Mouse (Mus musculus) G1E-ER4 (cell line): ENCODE data around the gene Opcml. TPM values are rescaled to one million over a fixed set of nuclear protein-coding genes. Genes with fewer than 3 reads are reported as not detected.

Experiments used
- GATA1 ChIP-seq: IDR thresholded peaks from one replicate; pipeline ENCODE4 v1.8.0; 2012; ENCODE audit warnings: low read length, inconsistent platforms
- polyA plus RNA-seq: library from polyadenylated mRNA; stranded (reverse); fragments of >175 nt; gene quantifications from 2 replicates; pipeline ENCODE4 v1.2.3, GENCODE M21; 2012

Gene Opcml
- polyA plus RNA-seq, 1 experiment, result not detected

- no peak for TF ChIP-seq GATA1
These were observed 869.4 kb downstream of the Opcml start for GRCm38 (mm10) chr9:28659996-28660395.

- TF ChIP-seq GATA1, result no peak
These were observed 872.3 kb downstream of the Opcml start for GRCm38 (mm10) chr9:28662882-28663281.

DNA sequence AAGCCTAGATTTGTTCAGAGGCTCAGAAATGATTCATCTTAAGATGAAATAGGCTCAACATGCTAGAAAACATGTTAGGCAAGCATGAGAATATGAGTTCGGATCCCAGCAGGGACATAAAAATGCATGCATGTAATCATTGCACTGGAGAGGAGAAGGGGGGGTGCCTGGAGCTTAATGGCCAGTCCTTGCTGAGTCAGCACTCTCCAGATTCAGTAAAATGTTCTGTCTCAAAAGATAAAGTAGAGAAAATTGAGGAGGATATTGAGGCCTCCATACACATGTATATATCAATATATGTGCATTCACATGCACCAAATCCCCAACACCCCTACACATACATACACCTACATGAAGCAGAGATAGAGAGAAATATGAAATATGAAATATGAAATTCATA lies 889.7 kb downstream of the Opcml start:
- no peak for TF ChIP-seq GATA1

DNA sequence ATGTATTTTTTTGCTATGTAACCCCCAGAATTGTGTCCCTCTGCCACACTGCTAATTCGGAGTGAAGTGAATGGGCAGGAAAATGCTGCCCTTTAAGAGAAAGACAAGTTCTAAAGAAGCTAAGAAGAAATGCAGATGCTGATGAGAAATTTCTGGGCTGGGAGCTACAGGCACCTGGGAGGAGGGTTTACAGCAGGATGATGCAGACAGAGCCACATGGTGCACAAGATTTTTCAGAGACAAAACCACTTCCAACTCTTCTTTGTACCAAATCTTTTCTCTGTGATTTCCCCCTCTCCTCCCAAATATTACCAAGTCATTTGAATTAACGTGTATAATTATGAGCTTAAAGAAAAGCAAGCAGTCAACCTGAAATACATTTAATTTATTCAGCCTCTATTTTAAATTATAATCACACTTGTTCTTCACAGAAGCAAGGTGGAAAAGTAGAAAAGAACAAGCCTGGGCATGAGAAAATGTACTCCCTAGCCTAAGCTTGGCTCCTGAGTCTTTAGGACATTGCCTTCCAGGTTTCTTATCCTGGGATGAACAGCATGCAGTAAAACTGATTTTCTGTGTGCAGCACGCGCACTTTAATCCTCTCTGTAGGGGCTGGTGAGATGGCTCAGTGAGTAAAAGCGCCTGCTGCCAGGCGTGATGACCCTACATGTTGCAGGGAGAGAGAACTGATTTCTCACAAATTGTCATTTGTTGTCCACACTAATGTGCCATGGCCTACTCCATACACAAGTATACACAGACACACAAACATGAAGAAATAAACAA lies 890.9 kb downstream of the Opcml start:
- no peak for TF ChIP-seq GATA1

GRCm38 (mm10) chr9:28683951-28684470 lies 893.4 kb downstream of the Opcml start:
- no peak for TF ChIP-seq GATA1

- no peak for TF ChIP-seq GATA1
These were observed 896.5 kb downstream of the Opcml start for GRCm38 (mm10) chr9:28686942-28687611.

DNA sequence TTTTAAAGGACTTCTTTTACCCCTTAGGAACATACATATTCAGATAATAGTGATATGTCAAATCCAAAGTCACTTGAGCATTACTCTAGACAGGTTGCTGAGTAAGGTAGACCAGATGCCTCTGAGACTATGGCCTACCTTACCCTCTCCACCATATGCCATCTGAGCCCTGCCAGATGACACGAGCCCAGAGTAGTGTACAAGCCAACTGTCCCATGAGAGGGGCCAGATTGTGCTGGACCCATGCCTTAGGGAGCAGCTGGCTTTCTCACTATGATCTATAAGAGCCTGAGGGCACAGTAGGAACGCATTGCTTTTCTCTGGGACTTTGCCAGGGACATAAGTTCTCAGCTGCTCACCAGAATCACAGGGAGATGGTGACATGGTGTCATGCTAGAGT lies 899.6 kb downstream of the Opcml start:
- TF ChIP-seq GATA1, result no peak

DNA sequence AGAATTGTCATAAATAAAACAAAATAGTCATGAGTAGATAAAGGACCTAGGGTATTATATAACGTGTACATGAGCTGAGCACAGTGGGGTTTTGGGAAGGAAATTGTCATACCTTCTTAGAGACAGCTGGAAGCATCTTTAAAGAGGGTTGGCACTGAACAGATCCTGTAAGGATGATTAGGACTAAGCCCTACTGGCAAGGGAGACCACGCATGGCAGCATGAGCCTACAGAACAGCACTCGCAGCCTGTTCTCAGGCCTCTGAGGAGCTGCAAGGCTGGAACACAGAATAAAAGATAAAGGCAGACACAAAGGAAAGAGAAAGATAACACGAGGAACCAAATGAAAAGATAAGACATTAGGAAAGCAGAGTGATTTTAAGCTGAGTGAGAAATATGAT lies 915.2 kb downstream of the Opcml start:
- TF ChIP-seq GATA1, result no peak

- no peak for TF ChIP-seq GATA1
These were observed 924.0 kb downstream of the Opcml start for GRCm38 (mm10) chr9:28714544-28714943.

DNA sequence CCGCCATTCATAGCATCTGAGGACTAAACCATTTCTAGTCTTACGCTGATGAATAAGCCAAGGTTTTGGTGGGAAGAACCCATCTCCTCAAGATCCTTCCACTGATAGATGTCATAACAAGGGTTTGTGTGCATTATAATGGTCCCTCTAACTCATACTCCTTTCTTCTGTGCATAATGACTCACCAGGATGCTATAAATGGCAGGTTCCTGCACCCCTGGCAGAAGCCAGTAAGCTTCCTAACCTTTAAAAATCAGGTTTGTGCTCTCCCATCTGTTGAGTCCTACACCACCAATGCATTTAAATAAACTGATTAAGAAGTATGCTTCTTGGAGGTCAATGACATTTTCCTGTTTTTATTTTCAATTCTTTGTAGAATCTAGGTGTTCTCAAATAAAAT lies 929.6 kb downstream of the Opcml start:
- no peak for TF ChIP-seq GATA1

DNA sequence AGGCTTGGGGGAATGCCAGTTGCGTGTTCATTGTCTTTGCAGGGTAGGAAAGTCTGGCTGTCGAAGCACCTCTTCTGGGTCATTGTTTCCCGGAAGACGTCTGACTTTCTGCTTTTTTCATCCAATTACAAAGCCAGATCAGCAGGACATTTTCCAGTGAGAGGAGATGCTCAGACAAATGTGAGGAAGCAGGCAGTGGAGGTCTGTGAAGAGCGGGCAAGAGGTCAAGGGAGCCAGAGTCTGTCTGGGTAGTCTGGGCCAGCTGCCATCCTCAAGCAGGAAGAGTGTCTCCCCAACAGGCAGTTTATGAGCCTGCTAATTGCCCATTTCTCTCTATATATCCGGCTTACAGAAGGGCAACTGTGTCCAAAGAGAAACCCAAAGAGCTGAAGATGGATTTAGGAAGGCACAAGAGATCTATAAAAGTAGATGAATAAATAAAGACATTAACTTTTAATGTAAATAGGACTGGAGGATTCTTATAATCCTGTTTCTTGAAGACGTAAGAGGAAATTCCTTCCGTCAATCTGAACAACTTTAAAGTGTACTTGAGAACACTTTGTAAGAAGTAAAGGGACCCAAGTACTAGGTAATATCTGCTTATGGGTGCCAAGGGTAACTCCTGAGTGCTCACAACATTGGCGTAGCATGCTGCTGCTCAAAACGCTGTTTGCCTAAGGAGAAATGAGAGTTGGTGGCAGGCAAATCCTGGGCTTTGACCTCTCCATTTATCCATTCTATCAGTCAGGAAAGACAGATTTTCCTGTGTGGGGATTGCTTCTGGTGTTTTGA lies 941.4 kb downstream of the Opcml start:
- no peak for TF ChIP-seq GATA1

- no peak for TF ChIP-seq GATA1
These were observed 947.4 kb downstream of the Opcml start for GRCm38 (mm10) chr9:28737955-28738354.

GRCm38 (mm10) chr9:28738451-28738860 lies 947.9 kb downstream of the Opcml start:
- no peak for TF ChIP-seq GATA1

DNA sequence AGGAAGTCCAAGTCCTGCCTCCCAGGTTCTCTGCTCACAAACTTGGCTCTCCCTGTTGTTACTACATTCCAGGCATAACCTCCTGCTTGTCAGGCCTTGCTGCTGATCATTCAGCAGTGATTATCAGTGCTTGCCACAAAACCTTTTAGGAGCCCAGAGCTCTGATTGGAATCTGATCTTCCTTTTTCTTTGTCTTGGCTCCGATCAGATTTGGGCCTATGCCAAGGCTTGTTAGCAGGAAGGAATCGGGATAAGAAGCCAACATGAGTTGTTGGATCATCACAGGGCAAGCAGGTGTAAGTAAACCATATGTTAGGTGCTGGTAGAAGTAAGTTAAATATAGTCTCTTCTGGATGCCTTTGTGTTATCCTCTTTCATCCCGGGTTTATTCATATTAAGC lies 954.2 kb downstream of the Opcml start:
- no peak for TF ChIP-seq GATA1

- TF ChIP-seq GATA1, result no peak
These were observed 958.3 kb downstream of the Opcml start for GRCm38 (mm10) chr9:28748902-28749301.

- no peak for TF ChIP-seq GATA1
These were observed 962.3 kb downstream of the Opcml start for GRCm38 (mm10) chr9:28752908-28753307.

DNA sequence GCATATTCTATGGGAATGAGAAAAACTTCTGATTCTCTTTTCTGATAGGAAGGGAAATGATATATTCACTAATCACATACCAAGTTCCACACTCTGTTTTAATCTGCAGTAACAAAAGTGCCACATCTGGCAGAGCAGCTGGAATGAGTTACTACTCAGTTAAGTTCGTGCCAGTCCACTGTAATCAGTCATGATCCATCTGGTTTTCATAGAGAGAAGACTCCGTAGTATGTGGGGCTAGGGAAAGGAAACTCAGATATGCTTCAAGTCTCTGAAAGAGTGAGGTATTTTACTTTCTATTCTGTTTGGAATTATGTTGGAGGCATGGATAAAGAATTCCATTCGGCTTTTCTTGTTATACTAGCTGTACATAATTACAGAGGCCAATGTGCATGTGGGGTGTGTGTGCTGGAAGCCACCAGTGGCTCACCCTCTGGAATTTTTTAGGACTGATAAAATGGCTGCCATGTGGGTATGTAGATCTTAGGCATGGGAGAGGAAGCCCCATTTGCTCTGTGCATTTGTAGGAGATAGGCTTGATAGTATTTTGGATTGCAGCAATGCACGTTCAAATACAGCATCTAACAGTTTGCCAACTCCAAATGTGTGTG lies 966.4 kb downstream of the Opcml start:
- TF ChIP-seq GATA1, result no peak
